Mouse (Mus musculus) layer of hippocampus, adult 2 months (tissue): ENCODE results near the gene Gm12830. TPM values are rescaled to one million over a fixed set of nuclear protein-coding genes. Genes with fewer than 3 reads are reported as not detected.
A peak's percentile ranks its signal among the peaks of the same experiment; 100 is the strongest.

Experiments
- DNase-seq, 2 experiments: peaks; one replicate each; pipeline ENCODE4 v3.0.0; 2022; ENCODE audit warnings: low spot score in 2 of 2
- H3K27ac ChIP-seq: fragments of 200-600 bp; 2 replicates; pipeline ENCODE4 v1.8.1; 2022
- H3K4me3 ChIP-seq: fragments of 200-600 bp; 2 replicates; pipeline ENCODE4 v1.8.1; 2022; ENCODE audit warnings: mild to moderate bottlenecking
- CTCF ChIP-seq: fragments of 200-600 bp; conservative IDR thresholded peaks from 2 replicates; pipeline ENCODE4 v1.8.1; 2022; ENCODE audit warnings: antibody characterized with exemption, mild to moderate bottlenecking, moderate library complexity
- total RNA-seq, 2 experiments: library from RNA; stranded (reverse); gene quantifications; 2 replicates each; pipeline ENCODE4 v1.2.3; 2021

Gm12830 gene
- total RNA-seq, 2 experiments from 2014 or later = not detected

GRCm38 (mm10) chr4:114863166-114863565 is 41.6 kb downstream of the Gm12830 start:
- Histone ChIP-seq H3K27ac (no peak overlapping the region), H3K4me3 (no peak overlapping the region)
- DNase-seq = no peak
- no peak for TF ChIP-seq CTCF

- TF ChIP-seq CTCF = no peak
- H3K27ac ChIP-seq = no peak overlapping the region
- no peak overlapping the region for H3K4me3 ChIP-seq
- DNase-seq = no peak
Observed at GRCm38 (mm10) chr4:114869765-114870490, 48.4 kb downstream of the Gm12830 start.

GRCm38 (mm10) chr4:114876441-114876972 is 55.0 kb downstream of the Gm12830 start:
- no peak for TF ChIP-seq CTCF
- Histone ChIP-seq H3K4me3 (no peak overlapping the region), H3K27ac (no peak overlapping the region)
- DNase-seq = no peak

- Histone ChIP-seq H3K27ac (no peak overlapping the region), H3K4me3 (no peak overlapping the region)
- TF ChIP-seq CTCF = no peak
- DNase-seq = no peak
Observed at GRCm38 (mm10) chr4:114882232-114882631, 60.7 kb downstream of the Gm12830 start.

GRCm38 (mm10) chr4:114897853-114898252 is 76.3 kb downstream of the Gm12830 start:
- Histone ChIP-seq H3K27ac (no peak overlapping the region), H3K4me3 (no peak overlapping the region)
- DNase-seq = no peak
- peak; percentile 57 for TF ChIP-seq CTCF

- Histone ChIP-seq H3K27ac (no peak overlapping the region), H3K4me3 (no peak overlapping the region)
- no peak for TF ChIP-seq CTCF
- DNase-seq = no peak
Observed at GRCm38 (mm10) chr4:114899885-114900284, 78.4 kb downstream of the Gm12830 start.

- TF ChIP-seq CTCF = no peak
Observed at GRCm38 (mm10) chr4:114900866-114901642, 79.5 kb downstream of the Gm12830 start.

GRCm38 (mm10) chr4:114901643-114902351 is 80.3 kb downstream of the Gm12830 start:
- Histone ChIP-seq H3K27ac (no peak overlapping the region), H3K4me3 (no peak overlapping the region)
- no peak for DNase-seq
- TF ChIP-seq CTCF = no peak

More at GRCm38 (mm10) chr4:114900866-114901642, 79.5 kb downstream of the Gm12830 start:
- DNase-seq = no peak
- no peak overlapping the region for H3K27ac ChIP-seq
- H3K4me3 ChIP-seq = no peak overlapping the region

GRCm38 (mm10) chr4:114902641-114903421 is 81.3 kb downstream of the Gm12830 start:
- TF ChIP-seq CTCF = no peak
- Histone ChIP-seq H3K4me3 (no peak overlapping the region), H3K27ac (no peak overlapping the region)
- no peak for DNase-seq

- no peak overlapping the region for H3K4me3 ChIP-seq
- DNase-seq = no peak
- H3K27ac ChIP-seq = no peak overlapping the region
- TF ChIP-seq CTCF = no peak
Observed at GRCm38 (mm10) chr4:114903422-114903782, 81.9 kb downstream of the Gm12830 start.

- no peak for TF ChIP-seq CTCF
- no peak overlapping the region for H3K4me3 ChIP-seq
- H3K27ac ChIP-seq = no peak overlapping the region
- DNase-seq = no peak
Observed at GRCm38 (mm10) chr4:114905501-114905900, 84.0 kb downstream of the Gm12830 start.

Other genes starting within 250 kb of the Gm12830 start
- under 1 TPM in 1 of 2 experiments, not detected in 1; 0.18 TPM for gene Foxd2, start 87.2 kb downstream of the Gm12830 start, total RNA-seq
- gene Foxe3, start 104.3 kb downstream of the Gm12830 start, total RNA-seq = not detected
- 10 to 100 TPM; 64.7 to 67.1 TPM for gene Cmpk1, start 165.5 kb downstream of the Gm12830 start, total RNA-seq
- gene Stil, start 178.4 kb downstream of the Gm12830 start, total RNA-seq = under 1 TPM; 0.27 to 0.69 TPM
- 1 to 10 TPM in 1 of 2 experiments, under 1 TPM in 1; 0.86 to 1.0 TPM for gene Tal1, start 234.7 kb downstream of the Gm12830 start, total RNA-seq